In genomic region chr2:152413158-152413764, GRCm38 (mm10) we compare ENCODE assay signal across 8 mouse cellular contexts. TPM values are rescaled to one million over a fixed set of nuclear protein-coding genes. Genes with fewer than 3 reads are reported as not detected.
DNase-seq lines count a peak whose midpoint lies in the region; ATAC-seq and TF ChIP-seq lines count a peak whose summit lies in the region.

No protein-coding gene starts in this region.

- ATAC-seq in forebrain, embryonic 13.5 days = no peak
- no peak for ATAC-seq in midbrain, embryonic 15.5 days (replicated peaks)
- no peak for ATAC-seq in CD4-positive, CD25-positive, alpha-beta regulatory T cell, adult 4 months

- no peaks in the 10 kb centered on the region for H3K27me3 ChIP-seq in forebrain, embryonic 13.5 days
- no peaks in the 10 kb centered on the region for H3K27me3 ChIP-seq in midbrain, embryonic 15.5 days (replicated peaks)

- peak overlapping the region; percentile 14 for H3K4me3 ChIP-seq in lung, adult 2 months (replicated peaks; ENCODE audit: extremely low read depth, low read depth, low read length)
- peak overlapping the region; percentile 76 for H3K4me3 ChIP-seq in forebrain, embryonic 13.5 days
- H3K4me3 ChIP-seq in midbrain, embryonic 15.5 days = peak overlapping the region; percentile 72

- no peak for TF ChIP-seq POLR2A in lung, adult 2 months (IDR thresholded peaks at IDR 0.05; ENCODE audit: borderline replicate concordance, extremely low read depth, low read depth, low read length)

- peak overlapping the region; percentile 99 for H3K9ac ChIP-seq in forebrain, embryonic 13.5 days
- peak overlapping the region; percentile 63 for H3K9ac ChIP-seq in midbrain, embryonic 15.5 days

- 36% methylated on average over 21 of the region's 21 CpGs for WGBS in lung, adult 2 months
- WGBS in forebrain, embryonic 13.5 days = 1% methylated on average over 21 of the region's 21 CpGs
- 1% methylated on average over 21 of the region's 21 CpGs for WGBS in midbrain, embryonic 15.5 days

- peaks cover 6% of the 10 kb centered on the region; the same call in 1 of the 2 replicates for H3K4me1 ChIP-seq in lung, adult 2 months (ENCODE audit: control insufficient read depth, insufficient read depth, low read length)
- peaks cover 35% of the 10 kb centered on the region for H3K4me1 ChIP-seq in forebrain, embryonic 13.5 days
- peaks cover 50% of the 10 kb centered on the region for H3K4me1 ChIP-seq in midbrain, embryonic 15.5 days

- peak overlapping the region; percentile 98 for H3K27ac ChIP-seq in forebrain, embryonic 13.5 days
- H3K27ac ChIP-seq in midbrain, embryonic 15.5 days = peak overlapping the region; percentile 97

- peak overlapping the region; percentile 94 for H3K4me2 ChIP-seq in forebrain, embryonic 13.5 days
- peak overlapping the region; percentile 87 for H3K4me2 ChIP-seq in midbrain, embryonic 15.5 days

- no peaks in the 10 kb centered on the region for H3K36me3 ChIP-seq in forebrain, embryonic 13.5 days (ENCODE audit: poor library complexity, severe bottlenecking)
- H3K36me3 ChIP-seq in midbrain, embryonic 15.5 days (replicated peaks) = no peaks in the 10 kb centered on the region

- TF ChIP-seq CTCF in lung, adult 2 months (IDR thresholded peaks at IDR 0.05; ENCODE audit: insufficient read depth, low read length) = no peak

- peaks cover 7% of the 10 kb centered on the region for H3K9me3 ChIP-seq in forebrain, embryonic 13.5 days (replicated peaks)
- H3K9me3 ChIP-seq in midbrain, embryonic 15.5 days = no peaks in the 10 kb centered on the region

- no peak for DNase-seq in lung, adult 2 months
- no peak for DNase-seq in lung, postnatal 10 days
- peak; percentile 61 for DNase-seq in kidney, postnatal 14 days
- DNase-seq in thymus, postnatal 0 days (ENCODE audit: low spot score) = no peak
- DNase-seq in layer of hippocampus, adult 11-12 months (ENCODE audit: low spot score) = no peak

RNA-seq across cellular contexts. Expression of gene Zcchc3, which starts 1.6 kb away (rescaled TPM):
- polyA plus RNA-seq in lung, adult 2 months (2012; rRNA removed) = 5.1 and 5.8 TPM in 2 replicates
- polyA plus RNA-seq in forebrain, embryonic 13.5 days (2015; fragmentation: Nextera tagmentation; extraction: Ambion mirVana) = 25.3 and 25.9 TPM in 2 replicates
- 18.0 and 20.2 TPM in 2 replicates for polyA plus RNA-seq in midbrain, embryonic 15.5 days (2015; fragmentation: Nextera tagmentation; extraction: Ambion mirVana)
- 7.2 and 7.4 TPM in 2 replicates for polyA plus RNA-seq in thymus, postnatal 0 days (2015; fragmentation: Nextera tagmentation; extraction: Ambion mirVana)
- polyA plus RNA-seq in CD4-positive, CD25-positive, alpha-beta regulatory T cell, adult 4 months (2017; shearing (Covaris generic)) = under 1 TPM; 0.57 to 0.75 TPM

RNA-seq across cellular contexts. Expression of gene 6820408C15Rik, which starts 2.1 kb away (rescaled TPM):
- 8.1 and 8.5 TPM in 2 replicates for polyA plus RNA-seq in lung, adult 2 months (2012; rRNA removed)
- polyA plus RNA-seq in forebrain, embryonic 13.5 days (2015; fragmentation: Nextera tagmentation; extraction: Ambion mirVana) = 1.6 and 2.6 TPM in 2 replicates
- polyA plus RNA-seq in midbrain, embryonic 15.5 days (2015; fragmentation: Nextera tagmentation; extraction: Ambion mirVana) = 1.9 and 2.5 TPM in 2 replicates
- 0.51 and 0.64 TPM in 2 replicates for polyA plus RNA-seq in thymus, postnatal 0 days (2015; fragmentation: Nextera tagmentation; extraction: Ambion mirVana)
- polyA plus RNA-seq in CD4-positive, CD25-positive, alpha-beta regulatory T cell, adult 4 months (2017; shearing (Covaris generic)) = not detected

RNA-seq across cellular contexts. Expression of gene Sox12, which starts 15.4 kb away (rescaled TPM):
- 5.6 and 5.8 TPM in 2 replicates for polyA plus RNA-seq in lung, adult 2 months (2012; rRNA removed)
- 15.8 and 17.6 TPM in 2 replicates for polyA plus RNA-seq in forebrain, embryonic 13.5 days (2015; fragmentation: Nextera tagmentation; extraction: Ambion mirVana)
- 15.4 and 17.0 TPM in 2 replicates for polyA plus RNA-seq in midbrain, embryonic 15.5 days (2015; fragmentation: Nextera tagmentation; extraction: Ambion mirVana)
- polyA plus RNA-seq in thymus, postnatal 0 days (2015; fragmentation: Nextera tagmentation; extraction: Ambion mirVana) = 0.91 and 1.2 TPM in 2 replicates
- under 1 TPM; 0.32 to 0.73 TPM for polyA plus RNA-seq in CD4-positive, CD25-positive, alpha-beta regulatory T cell, adult 4 months (2017; shearing (Covaris generic))

RNA-seq across cellular contexts. Expression of gene Nrsn2, which starts 36.8 kb away (rescaled TPM):
- 0.17 TPM in 1 of 2 replicates, not detected in the other for polyA plus RNA-seq in lung, adult 2 months (2012; rRNA removed)
- polyA plus RNA-seq in forebrain, embryonic 13.5 days (2015; fragmentation: Nextera tagmentation; extraction: Ambion mirVana) = 11.8 and 16.4 TPM in 2 replicates
- polyA plus RNA-seq in midbrain, embryonic 15.5 days (2015; fragmentation: Nextera tagmentation; extraction: Ambion mirVana) = 49.4 and 51.0 TPM in 2 replicates
- polyA plus RNA-seq in thymus, postnatal 0 days (2015; fragmentation: Nextera tagmentation; extraction: Ambion mirVana) = not detected in 2 replicates
- polyA plus RNA-seq in CD4-positive, CD25-positive, alpha-beta regulatory T cell, adult 4 months (2017; shearing (Covaris generic)) = not detected

RNA-seq across cellular contexts. Expression of gene Defb23, which starts 51.2 kb away (rescaled TPM):
- polyA plus RNA-seq in lung, adult 2 months (2012; rRNA removed) = not detected in 2 replicates
- not detected in 2 replicates for polyA plus RNA-seq in forebrain, embryonic 13.5 days (2015; fragmentation: Nextera tagmentation; extraction: Ambion mirVana)
- not detected in 2 replicates for polyA plus RNA-seq in midbrain, embryonic 15.5 days (2015; fragmentation: Nextera tagmentation; extraction: Ambion mirVana)
- 0.23 and 0.28 TPM in 2 replicates for polyA plus RNA-seq in thymus, postnatal 0 days (2015; fragmentation: Nextera tagmentation; extraction: Ambion mirVana)
- polyA plus RNA-seq in CD4-positive, CD25-positive, alpha-beta regulatory T cell, adult 4 months (2017; shearing (Covaris generic)) = not detected

Comparison
In these comparisons a context has a peak if more than half of its experiments do, and no peak if none do; other contexts are left out.
1. H3K4me3 ChIP-seq: peak in every context shown above with its lines; median percentile 76 in forebrain, embryonic 13.5 days; 72 in midbrain, embryonic 15.5 days; 14 in lung, adult 2 months.